Mouse (Mus musculus) liver, embryonic 14.5 days (tissue): ENCODE data around the gene Lenep. TPM values are rescaled to one million over a fixed set of nuclear protein-coding genes. Genes with fewer than 3 reads are reported as not detected.

ENCODE experiments used
- ATAC-seq: fragments of 200-750 bp; cut with Nextera tagmentation; 2 replicates; pipeline ENCODE4 v1.8.0; 2017; ENCODE audit warnings: moderate number of reproducible peaks, mild to moderate bottlenecking, moderate library complexity; ENCODE audit not compliant: insufficient read depth
- DNase-seq, 3 experiments: peaks; one replicate each; pipeline ENCODE4 v3.0.0-alpha.2; 2012 to 2013; ENCODE audit warnings: low read depth in 3 of 3, low spot score in 3 of 3
- H3K27ac ChIP-seq: fragments of 300-500 bp; sonication (generic); 2 replicates; pipeline ENCODE4 v1.5.1; 2014; ENCODE audit warnings: moderate library complexity, mild to moderate bottlenecking, control low read depth, inconsistent platforms
- H3K27me3 ChIP-seq: fragments of 300-500 bp; sonication (generic); 2 replicates; pipeline ENCODE4 v1.6.1; 2014; ENCODE audit warnings: mild to moderate bottlenecking, low read length, moderate library complexity; ENCODE audit not compliant: control insufficient read depth, insufficient read depth
- H3K36me3 ChIP-seq: fragments of 300-500 bp; sonication (generic); replicated peaks from 2 replicates; pipeline ENCODE4 v1.6.1; 2014; ENCODE audit warnings: low read depth; ENCODE audit not compliant: control insufficient read depth, insufficient read depth
- H3K4me1 ChIP-seq, 2 experiments: fragments of 200-500 bp in 1 of 2; fragments of 300-500 bp in 1 of 2; sonication (generic) in 1 of 2; replicated peaks; 2 replicates each; pipeline ENCODE4 v1.6.1; 2012 to 2014; ENCODE audit warnings: antibody characterized with exemption in 1 of 2, inconsistent platforms in 1 of 2, low read length in 1 of 2; ENCODE audit not compliant: control insufficient read depth in 2 of 2, insufficient read depth in 2 of 2
- H3K4me2 ChIP-seq: fragments of 300-500 bp; sonication (generic); 2 replicates; pipeline ENCODE4 v1.6.1; 2014; ENCODE audit warnings: low read depth, mild to moderate bottlenecking, control low read depth, moderate library complexity
- H3K4me3 ChIP-seq, 2 experiments: fragments of 200-500 bp in 1 of 2; fragments of 300-500 bp in 1 of 2; sonication (generic) in 1 of 2; 2 replicates each; pipeline ENCODE4 v1.5.1; 2012 to 2014; ENCODE audit warnings: low read depth in 2 of 2, low read length in 2 of 2, mild to moderate bottlenecking in 2 of 2, control low read depth in 1 of 2, inconsistent platforms in 1 of 2, moderate library complexity in 1 of 2; ENCODE audit not compliant: insufficient read depth in 1 of 2
- H3K9ac ChIP-seq: fragments of 300-500 bp; sonication (generic); replicated peaks from 2 replicates; pipeline ENCODE4 v1.6.1; 2014; ENCODE audit warnings: mild to moderate bottlenecking, control low read depth, moderate library complexity
- H3K9me3 ChIP-seq: fragments of 300-500 bp; sonication (generic); 2 replicates; pipeline ENCODE4 v1.6.1; 2016; ENCODE audit warnings: low read length, mixed read lengths; ENCODE audit not compliant: control insufficient read depth
- CTCF ChIP-seq: IDR thresholded peaks from 2 replicates; pipeline ENCODE4 v1.5.1; 2016; ENCODE audit warnings: antibody characterized with exemption, low read depth, control low read depth
- EP300 ChIP-seq: IDR thresholded peaks from 2 replicates; pipeline ENCODE4 v1.6.1; 2016; ENCODE audit warnings: antibody characterized with exemption, low read depth
- WGBS: fragments of 180-500 bp; shearing (Covaris S2); extraction: QIAGEN DNeasy Blood & Tissue Kit; methylation state at CpG from one replicate; pipeline ENCODE4 v1.1.7; 2014; ENCODE audit not compliant: insufficient replicate concordance; 5-methylcytosine and 5-hydroxymethylcytosine counted together
- polyA plus RNA-seq, 2 experiments: library from polyadenylated mRNA; depleted of rRNA in 1 of 2; stranded (reverse) in 1 of 2; unstranded in 1 of 2; fragments of >200 nt; fragmentation: Nextera tagmentation in 1 of 2; extraction: Ambion mirVana in 1 of 2; gene quantifications; 2 replicates each; pipeline versions ENCODE4 v1.2.1 to v1.2.3; 2012 to 2014

Lenep gene
- polyA plus RNA-seq, 2 experiments = 0.76 TPM; not detected in 1

GRCm38 (mm10) chr3:89395806-89396653 lies 6.6 kb downstream of the Lenep start:
- H3K9me3 ChIP-seq = no peaks in the 10 kb centered on the region
- peaks cover 20% of the 10 kb centered on the region for H3K27me3 ChIP-seq
- no peak for ATAC-seq
- DNase-seq = peak in 1 of 3 experiments; percentile 43
- no peak overlapping the region for H3K27ac ChIP-seq
- peak overlapping the region; percentile 66 for H3K9ac ChIP-seq
- peak overlapping the region; percentile 58 to 61 for H3K4me3 ChIP-seq
- peak overlapping the region; percentile 98 for H3K4me2 ChIP-seq
- no peaks in the 10 kb centered on the region for H3K36me3 ChIP-seq
- TF ChIP-seq CTCF (peak; percentile 94), EP300 (no peak)
- under 1% methylated on average over 44 of the region's 44 CpGs for WGBS
- H3K4me1 ChIP-seq = peaks cover 9 to 16% of the 10 kb centered on the region in 2 experiments

DNA sequence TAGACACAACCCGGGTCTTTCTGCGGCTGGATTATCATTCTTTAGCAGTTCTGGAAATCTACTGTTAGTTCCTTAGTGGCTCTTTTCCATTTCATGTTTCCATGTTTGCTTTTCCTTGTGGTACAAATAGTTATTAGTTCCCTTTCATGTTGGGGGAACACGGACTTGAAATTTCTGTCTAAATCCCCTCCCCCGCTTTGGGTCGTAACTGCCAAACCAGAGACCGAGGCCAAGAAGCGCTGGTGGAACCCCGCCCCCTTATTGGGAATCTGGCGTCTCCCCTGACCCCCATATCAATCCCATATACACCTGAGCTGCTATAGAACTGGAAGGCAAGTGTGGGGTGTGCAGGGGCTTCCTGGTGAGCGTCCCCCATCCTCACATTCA lies 7.2 kb downstream of the Lenep start:
- Histone ChIP-seq H3K4me3 (peak overlapping the region; percentile 54 to 61), H3K27ac (no peak overlapping the region), H3K9me3 (no peaks in the 10 kb centered on the region), H3K27me3 (peaks cover 20% of the 10 kb centered on the region), H3K9ac (peak overlapping the region; percentile 45), H3K36me3 (no peaks in the 10 kb centered on the region), H3K4me1 (peaks cover 9 to 16% of the 10 kb centered on the region in 2 experiments), H3K4me2 (peak overlapping the region; percentile 98)
- no peak for DNase-seq
- TF ChIP-seq CTCF (no peak), EP300 (no peak)
- ATAC-seq = no peak
- 2% methylated on average over 10 of the region's 10 CpGs for WGBS

GRCm38 (mm10) chr3:89394894-89395256 lies 7.7 kb downstream of the Lenep start:
- Histone ChIP-seq H3K9ac (peak overlapping the region; percentile 45), H3K27me3 (peaks cover 20% of the 10 kb centered on the region), H3K36me3 (no peaks in the 10 kb centered on the region), H3K27ac (no peak overlapping the region), H3K4me1 (peaks cover 9 to 16% of the 10 kb centered on the region in 2 experiments), H3K4me2 (peak overlapping the region; percentile 98), H3K9me3 (no peaks in the 10 kb centered on the region), H3K4me3 (peak overlapping the region; percentile 54 to 61)
- WGBS = under 1% methylated on average over 12 of the region's 12 CpGs
- ATAC-seq (peak; percentile 20; the same call in 1 of the 2 replicates), DNase-seq (peak; percentile 68 to 74 (median 70))
- TF ChIP-seq CTCF = no peak
- TF ChIP-seq EP300 = no peak; the same call in 1 of the 2 replicates

DNA sequence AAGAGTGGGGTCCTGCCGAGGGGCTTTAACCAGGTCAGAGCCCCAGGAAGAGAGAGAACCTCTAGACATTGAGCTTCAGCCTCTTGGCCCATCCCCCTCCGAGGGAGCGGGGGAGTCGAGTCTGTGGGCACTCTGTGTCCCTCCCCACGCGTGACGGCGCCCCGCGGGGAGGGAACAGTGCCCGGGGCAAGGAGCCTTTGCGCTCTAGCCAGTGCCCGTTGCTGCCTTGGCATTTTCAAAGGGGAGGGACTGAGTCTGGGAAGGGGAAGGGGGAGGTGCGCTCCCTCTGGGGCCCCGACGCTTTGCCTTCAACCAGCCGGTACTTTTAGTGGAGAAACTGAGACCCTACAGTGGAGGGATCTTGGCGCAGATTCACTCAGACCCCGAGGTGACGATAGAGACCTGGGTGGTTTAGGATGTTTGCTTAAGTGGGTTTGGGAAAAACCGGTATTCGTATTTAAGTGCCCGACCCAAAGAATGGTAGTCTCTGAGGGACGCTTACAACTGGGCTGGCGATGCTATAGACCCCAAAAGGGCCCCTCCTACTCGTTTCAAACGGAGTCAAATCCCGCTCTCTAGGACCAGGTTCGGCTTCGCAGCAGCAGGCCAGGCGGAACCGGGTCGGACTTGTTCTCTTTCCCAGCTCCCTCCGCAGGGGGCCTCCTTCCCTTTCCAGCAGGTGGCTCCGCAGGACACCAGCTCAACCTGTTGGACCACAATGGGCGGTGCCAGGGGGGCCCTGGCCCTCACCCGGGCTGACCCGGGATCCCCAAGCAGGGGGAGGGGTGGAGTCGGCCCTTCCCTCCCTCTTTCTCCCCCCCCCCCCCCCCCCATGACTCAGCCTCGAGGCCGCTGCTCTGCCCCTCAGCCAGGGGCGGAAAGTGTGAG lies 8.3 kb downstream of the Lenep start, which contains the start of gene Zbtb7b:
Gene Zbtb7b, minus strand, starts transcription at position 771 of the 888 bp plus-strand sequence.
- H3K9me3 ChIP-seq = no peaks in the 10 kb centered on the region
- H3K4me3 ChIP-seq = peak within 1 kb of the TSS; percentile 54 to 61
- H3K4me2 ChIP-seq = peak within 1 kb of the TSS; percentile 98
- H3K27ac ChIP-seq = peak within 1 kb of the TSS; percentile 51
- peak within 1 kb of the TSS; percentile 63 for H3K9ac ChIP-seq
- H3K27me3 ChIP-seq = peaks cover 20% of the 10 kb centered on the region
- DNase-seq (no peak), ATAC-seq (peak; percentile 64)
- under 1% methylated on average over 41 of the region's 42 CpGs for WGBS
- H3K36me3 ChIP-seq = no peaks in the 10 kb centered on the region
- peaks cover 9 to 19% of the 10 kb centered on the region in 2 experiments for H3K4me1 ChIP-seq
- TF ChIP-seq EP300 (no peak), CTCF (peak; percentile 62)
